Mouse (Mus musculus) liver, embryonic 15.5 days (tissue): Measurements from ENCODE around the gene Tubb4b. TPM values are rescaled to one million over a fixed set of nuclear protein-coding genes. Genes with fewer than 3 reads are reported as not detected.

ENCODE experiments used
- ATAC-seq: fragments of 200-750 bp; cut with Nextera tagmentation; 2 replicates; pipeline ENCODE4 v1.8.0; 2017; ENCODE audit warnings: moderate number of reproducible peaks, mild to moderate bottlenecking, moderate library complexity; ENCODE audit not compliant: insufficient read depth
- H3K27ac ChIP-seq: fragments of 300-500 bp; sonication (generic); replicated peaks from 2 replicates; pipeline ENCODE4 v1.5.1; 2015; ENCODE audit warnings: mild to moderate bottlenecking, inconsistent platforms
- H3K27me3 ChIP-seq: fragments of 300-500 bp; sonication (generic); 2 replicates; pipeline ENCODE4 v1.6.1; 2015; ENCODE audit warnings: mild to moderate bottlenecking, inconsistent platforms
- H3K36me3 ChIP-seq: fragments of 300-500 bp; sonication (generic); replicated peaks from 2 replicates; pipeline ENCODE4 v1.6.1; 2015; ENCODE audit warnings: moderate library complexity, mild to moderate bottlenecking, inconsistent platforms
- H3K4me1 ChIP-seq: fragments of 300-500 bp; sonication (generic); replicated peaks from 2 replicates; pipeline ENCODE4 v1.6.1; 2015; ENCODE audit warnings: inconsistent platforms
- H3K4me2 ChIP-seq: fragments of 300-500 bp; sonication (generic); 2 replicates; pipeline ENCODE4 v1.6.1; 2015; ENCODE audit warnings: moderate library complexity, mild to moderate bottlenecking, inconsistent platforms
- H3K4me3 ChIP-seq: fragments of 300-500 bp; sonication (generic); replicated peaks from 2 replicates; pipeline ENCODE4 v1.5.1; 2015; ENCODE audit warnings: mild to moderate bottlenecking, inconsistent platforms
- H3K9ac ChIP-seq: fragments of 300-500 bp; sonication (generic); 2 replicates; pipeline ENCODE4 v1.6.1; 2015; ENCODE audit warnings: moderate library complexity, mild to moderate bottlenecking, inconsistent platforms
- H3K9me3 ChIP-seq: fragments of 300-500 bp; sonication (generic); replicated peaks from 2 replicates; pipeline ENCODE4 v1.6.1; 2016; ENCODE audit warnings: inconsistent platforms
- WGBS: fragments of 180-500 bp; shearing (Covaris S2); methylation state at CpG from one replicate; pipeline ENCODE4 v1.1.7; 2015; ENCODE audit warnings: mixed read lengths; ENCODE audit not compliant: insufficient replicate concordance; 5-methylcytosine and 5-hydroxymethylcytosine counted together
- polyA plus RNA-seq: library from polyadenylated mRNA; unstranded; fragments of >200 nt; fragmentation: Nextera tagmentation; extraction: Ambion mirVana; gene quantifications from 2 replicates; pipeline ENCODE4 v1.2.1, GENCODE M21; 2015

Gene Tubb4b
- polyA plus RNA-seq, 1 experiment from 2014 or later = 695 TPM

- Histone ChIP-seq H3K9me3 (no peaks in the 10 kb centered on the region), H3K27me3 (no peaks in the 10 kb centered on the region), H3K9ac (peak overlapping the region; percentile 95), H3K4me1 (peaks cover 46% of the 10 kb centered on the region), H3K27ac (peak overlapping the region; percentile 100), H3K4me2 (peak overlapping the region; percentile 84), H3K36me3 (peaks cover 27% of the 10 kb centered on the region), H3K4me3 (peak overlapping the region; percentile 86)
- peak; percentile 76 for ATAC-seq
- under 1% methylated on average over 52 of the region's 53 CpGs for WGBS
Measured at GRCm38 (mm10) chr2:25223681-25224491, 616 bp downstream of the Tubb4b start.

GRCm38 (mm10) chr2:25221331-25221772, 3.1 kb downstream of the Tubb4b start:
- no peak overlapping the region for H3K27ac ChIP-seq
- H3K9ac ChIP-seq = no peak overlapping the region
- 0 out of 2 replicates have a peak overlapping the region, but pooled peaks have one; percentile 36 for H3K4me2 ChIP-seq
- H3K4me1 ChIP-seq = peaks cover 28% of the 10 kb centered on the region
- H3K4me3 ChIP-seq = peak overlapping the region; percentile 4; the same call in 1 of the 2 replicates
- H3K27me3 ChIP-seq = no peaks in the 10 kb centered on the region
- no peak for ATAC-seq
- no peaks in the 10 kb centered on the region for H3K9me3 ChIP-seq
- WGBS = 68% methylated on average over 5 of the region's 5 CpGs
- H3K36me3 ChIP-seq = peaks cover 27% of the 10 kb centered on the region

GRCm38 (mm10) chr2:25218445-25218844, 6.1 kb downstream of the Tubb4b start, which contains the start of gene Fam166a:
Gene Fam166a (plus strand): TSS chr2:25218745.
- H3K4me3 ChIP-seq = no peak within 1 kb of the TSS
- no peak for ATAC-seq
- H3K9ac ChIP-seq = no peak within 1 kb of the TSS
- H3K27ac ChIP-seq = no peak within 1 kb of the TSS
- peaks cover 16% of the 10 kb centered on the region for H3K4me1 ChIP-seq
- H3K9me3 ChIP-seq = no peaks in the 10 kb centered on the region
- peaks cover 4% of the 10 kb centered on the region; the same call in 1 of the 2 replicates for H3K27me3 ChIP-seq
- H3K4me2 ChIP-seq = no peak within 1 kb of the TSS
- peaks cover 22% of the 10 kb centered on the region for H3K36me3 ChIP-seq

GRCm38 (mm10) chr2:25217666-25218065, 6.8 kb downstream of the Tubb4b start:
- Histone ChIP-seq H3K4me2 (no peak overlapping the region), H3K36me3 (peaks cover 15% of the 10 kb centered on the region), H3K4me3 (no peak overlapping the region), H3K4me1 (peaks cover 8% of the 10 kb centered on the region), H3K9ac (no peak overlapping the region), H3K9me3 (no peaks in the 10 kb centered on the region), H3K27ac (no peak overlapping the region), H3K27me3 (peaks cover 4% of the 10 kb centered on the region; the same call in 1 of the 2 replicates)
- no peak for ATAC-seq
- 48% methylated on average over 2 of the region's 2 CpGs for WGBS

- Histone ChIP-seq H3K4me1 (peaks cover 20% of the 10 kb centered on the region), H3K36me3 (peaks cover 6% of the 10 kb centered on the region), H3K9me3 (no peaks in the 10 kb centered on the region), H3K9ac (no peak within 1 kb of the TSS), H3K27me3 (peaks cover 4% of the 10 kb centered on the region; the same call in 1 of the 2 replicates), H3K4me3 (no peak within 1 kb of the TSS), H3K4me2 (no peak within 1 kb of the TSS), H3K27ac (no peak within 1 kb of the TSS)
- no peak for ATAC-seq
- 64% methylated on average over 3 of the region's 3 CpGs for WGBS
Measured at GRCm38 (mm10) chr2:25214444-25214843, 10.1 kb downstream of the Tubb4b start, which contains the start of gene Stpg3. Gene Stpg3 (minus strand): TSS chr2:25214637.

GRCm38 (mm10) chr2:25213266-25213865, 11.1 kb downstream of the Tubb4b start:
- H3K27ac ChIP-seq = no peak overlapping the region
- WGBS = 66% methylated on average over 23 of the region's 23 CpGs
- peaks cover 14% of the 10 kb centered on the region for H3K36me3 ChIP-seq
- no peaks in the 10 kb centered on the region for H3K9me3 ChIP-seq
- peaks cover 4% of the 10 kb centered on the region; the same call in 1 of the 2 replicates for H3K27me3 ChIP-seq
- H3K4me3 ChIP-seq = no peak overlapping the region
- H3K4me1 ChIP-seq = peaks cover 24% of the 10 kb centered on the region
- ATAC-seq = no peak
- no peak overlapping the region for H3K9ac ChIP-seq
- H3K4me2 ChIP-seq = no peak overlapping the region

GRCm38 (mm10) chr2:25211121-25211670, 13.3 kb downstream of the Tubb4b start, which contains the start of gene Nelfb:
Gene Nelfb (minus strand): TSS chr2:25211489.
- H3K9me3 ChIP-seq = no peaks in the 10 kb centered on the region
- H3K27ac ChIP-seq = peak within 1 kb of the TSS; percentile 87
- H3K4me3 ChIP-seq = peak within 1 kb of the TSS; percentile 95
- WGBS = 0% methylated on average over 44 of the region's 44 CpGs
- H3K36me3 ChIP-seq = peaks cover 35% of the 10 kb centered on the region
- H3K4me2 ChIP-seq = peak within 1 kb of the TSS; percentile 85
- H3K4me1 ChIP-seq = peaks cover 27% of the 10 kb centered on the region
- peak; percentile 91 for ATAC-seq
- H3K9ac ChIP-seq = peak within 1 kb of the TSS; percentile 96
- H3K27me3 ChIP-seq = peaks cover 4% of the 10 kb centered on the region; the same call in 1 of the 2 replicates

- H3K4me3 ChIP-seq = peak overlapping the region; percentile 95
- peaks cover 4% of the 10 kb centered on the region; the same call in 1 of the 2 replicates for H3K27me3 ChIP-seq
- ATAC-seq = peak; percentile 19
- under 1% methylated on average over 24 of the region's 24 CpGs for WGBS
- peak overlapping the region; percentile 87 for H3K27ac ChIP-seq
- no peaks in the 10 kb centered on the region for H3K9me3 ChIP-seq
- peaks cover 40% of the 10 kb centered on the region for H3K36me3 ChIP-seq
- peaks cover 27% of the 10 kb centered on the region for H3K4me1 ChIP-seq
- peak overlapping the region; percentile 96 for H3K9ac ChIP-seq
- peak overlapping the region; percentile 85 for H3K4me2 ChIP-seq
Measured at GRCm38 (mm10) chr2:25210686-25211085, 13.8 kb downstream of the Tubb4b start.

- no peaks in the 10 kb centered on the region for H3K27me3 ChIP-seq
- H3K4me3 ChIP-seq = no peak overlapping the region
- H3K4me2 ChIP-seq = no peak overlapping the region
- WGBS = 71% methylated on average over 1 of the region's 1 CpGs
- no peak overlapping the region for H3K27ac ChIP-seq
- peaks cover 71% of the 10 kb centered on the region for H3K36me3 ChIP-seq
- no peak for ATAC-seq
- peaks cover 27% of the 10 kb centered on the region for H3K4me1 ChIP-seq
- H3K9ac ChIP-seq = no peak overlapping the region
- H3K9me3 ChIP-seq = no peaks in the 10 kb centered on the region
Measured at GRCm38 (mm10) chr2:25207593-25207992, 16.9 kb downstream of the Tubb4b start.

- 52% methylated on average over 4 of the region's 4 CpGs for WGBS
- Histone ChIP-seq H3K27ac (no peak overlapping the region), H3K36me3 (peaks cover 97% of the 10 kb centered on the region), H3K27me3 (no peaks in the 10 kb centered on the region), H3K4me2 (no peak overlapping the region), H3K9me3 (no peaks in the 10 kb centered on the region), H3K4me3 (no peak overlapping the region), H3K4me1 (peaks cover 2% of the 10 kb centered on the region; the same call in 1 of the 2 replicates), H3K9ac (no peak overlapping the region)
- ATAC-seq = 0 out of 2 replicates have a peak, but pooled peaks have one; percentile 27
Measured at GRCm38 (mm10) chr2:25203631-25204214, 20.8 kb downstream of the Tubb4b start.
